Mouse (Mus musculus) liver, postnatal 0 days (tissue): ENCODE results near the gene Lmna. TPM values are rescaled to one million over a fixed set of nuclear protein-coding genes. Genes with fewer than 3 reads are reported as not detected.
A peak's percentile ranks its signal among the peaks of the same experiment; 100 is the strongest.

ENCODE experiments used
- ATAC-seq: fragments of 200-750 bp; cut with Nextera tagmentation; 2 replicates; pipeline ENCODE4 v1.8.0; 2017; ENCODE audit warnings: mild to moderate bottlenecking, moderate library complexity
- DNase-seq: peaks from one replicate; pipeline ENCODE4 v3.0.0-alpha.2; 2016
- H3K27ac ChIP-seq: fragments of 300-500 bp; sonication (generic); 2 replicates; pipeline ENCODE4 v1.5.1; 2014; ENCODE audit warnings: antibody characterized with exemption, moderate library complexity, mild to moderate bottlenecking, low read depth
- H3K27me3 ChIP-seq: fragments of 300-500 bp; sonication (generic); 2 replicates; pipeline ENCODE4 v1.6.1; 2014; ENCODE audit warnings: low read length, control low read depth, mixed read lengths; ENCODE audit not compliant: insufficient read depth
- H3K36me3 ChIP-seq: fragments of 300-500 bp; sonication (generic); replicated peaks from 2 replicates; pipeline ENCODE4 v1.6.1; 2014; ENCODE audit warnings: mild to moderate bottlenecking, control low read depth, low read length, moderate library complexity, mixed read lengths; ENCODE audit not compliant: insufficient read depth
- H3K4me1 ChIP-seq: fragments of 300-500 bp; sonication (generic); 2 replicates; pipeline ENCODE4 v1.6.1; 2014; ENCODE audit warnings: antibody characterized with exemption, mild to moderate bottlenecking, control low read depth; ENCODE audit not compliant: insufficient read depth
- H3K4me2 ChIP-seq: fragments of 300-500 bp; sonication (generic); 2 replicates; pipeline ENCODE4 v1.6.1; 2014; ENCODE audit warnings: low read depth, mild to moderate bottlenecking, low read length, moderate library complexity, mixed read lengths
- H3K4me3 ChIP-seq: fragments of 300-500 bp; sonication (generic); 2 replicates; pipeline ENCODE4 v1.5.1; 2014; ENCODE audit warnings: low read depth, low read length
- H3K9ac ChIP-seq: fragments of 300-500 bp; sonication (generic); replicated peaks from 2 replicates; pipeline ENCODE4 v1.6.1; 2014; ENCODE audit warnings: mild to moderate bottlenecking, moderate library complexity
- H3K9me3 ChIP-seq: fragments of 300-500 bp; sonication (generic); 2 replicates; pipeline ENCODE4 v1.6.1; 2016; ENCODE audit warnings: mild to moderate bottlenecking, control low read depth, low read length, mixed read lengths
- CTCF ChIP-seq: sonication (generic); IDR thresholded peaks from 2 replicates; pipeline ENCODE4 v1.5.1; 2016; ENCODE audit warnings: antibody characterized with exemption, low read depth
- EP300 ChIP-seq: IDR thresholded peaks from 2 replicates; pipeline ENCODE4 v1.6.1; 2016; ENCODE audit warnings: antibody characterized with exemption, low read depth, mild to moderate bottlenecking
- WGBS: fragments of 180-500 bp; shearing (Covaris S2); extraction: QIAGEN DNeasy Blood & Tissue Kit; methylation state at CpG from one replicate; pipeline ENCODE4 v1.1.7; 2014; ENCODE audit not compliant: insufficient replicate concordance; 5-methylcytosine and 5-hydroxymethylcytosine counted together
- polyA plus RNA-seq: library from polyadenylated mRNA; unstranded; fragments of >200 nt; fragmentation: Nextera tagmentation; extraction: Ambion mirVana; gene quantifications from 2 replicates; pipeline ENCODE4 v1.2.1, GENCODE M21; 2015

Lmna gene
- polyA plus RNA-seq, 1 experiment from 2014 or later = 73.4 TPM

- Histone ChIP-seq H3K9ac (peak overlapping the region; percentile 81; the same call in 1 of the 2 replicates), H3K27ac (no peak overlapping the region), H3K4me3 (no peak overlapping the region), H3K4me2 (peak overlapping the region; percentile 99), H3K4me1 (peaks cover 19% of the 10 kb centered on the region), H3K27me3 (peaks cover 9% of the 10 kb centered on the region; the same call in 1 of the 2 replicates), H3K9me3 (no peaks in the 10 kb centered on the region), H3K36me3 (no peaks in the 10 kb centered on the region)
- DNase-seq (no peak), ATAC-seq (no peak)
- TF ChIP-seq CTCF (no peak), EP300 (no peak)
- 49% methylated on average over 11 of the region's 11 CpGs for whole genome bisulfite sequencing
These were observed 20.5 kb upstream of the Lmna start for GRCm38 (mm10) chr3:88530082-88530864.

- Histone ChIP-seq H3K36me3 (no peaks in the 10 kb centered on the region), H3K9me3 (no peaks in the 10 kb centered on the region), H3K9ac (no peak overlapping the region), H3K27me3 (peaks cover 9% of the 10 kb centered on the region; the same call in 1 of the 2 replicates), H3K4me2 (no peak overlapping the region), H3K27ac (no peak overlapping the region), H3K4me1 (peaks cover 19% of the 10 kb centered on the region), H3K4me3 (no peak overlapping the region)
- no peak for TF ChIP-seq EP300
- no peak for TF ChIP-seq CTCF
- ATAC-seq (no peak), DNase-seq (no peak)
- 62% methylated on average over 7 of the region's 7 CpGs for WGBS
These were observed 19.6 kb upstream of the Lmna start for GRCm38 (mm10) chr3:88529204-88530000.

DNA sequence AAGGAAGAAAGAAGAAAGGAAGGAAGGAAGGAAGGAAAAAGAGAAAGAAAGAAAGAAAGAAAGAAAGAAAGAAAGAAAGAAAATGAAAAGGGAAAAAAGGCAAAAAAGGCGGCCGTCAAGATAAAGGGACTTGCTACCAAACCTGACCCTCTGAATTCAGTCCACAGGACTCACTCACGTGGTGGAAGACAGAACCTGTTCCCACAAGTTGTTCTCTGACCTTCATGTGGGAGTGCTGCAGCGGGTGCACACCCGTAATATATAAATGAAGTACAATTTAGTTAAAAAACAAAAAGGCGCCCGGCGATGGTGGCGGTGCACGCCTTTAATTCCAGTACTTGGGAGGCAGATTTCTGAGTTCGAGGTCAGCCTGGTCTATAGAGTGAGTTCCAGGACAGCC, 18.9 kb upstream of the Lmna start:
- H3K9ac ChIP-seq = no peak overlapping the region
- H3K4me2 ChIP-seq = no peak overlapping the region
- DNase-seq = no peak
- H3K4me3 ChIP-seq = no peak overlapping the region
- no peak overlapping the region for H3K27ac ChIP-seq
- ATAC-seq = no peak
- no peak for TF ChIP-seq EP300
- TF ChIP-seq CTCF = no peak
- H3K4me1 ChIP-seq = peaks cover 19% of the 10 kb centered on the region
- WGBS = 87% methylated on average over 11 of the region's 11 CpGs
- no peaks in the 10 kb centered on the region for H3K9me3 ChIP-seq
- peaks cover 9% of the 10 kb centered on the region; the same call in 1 of the 2 replicates for H3K27me3 ChIP-seq
- no peaks in the 10 kb centered on the region for H3K36me3 ChIP-seq

- no peaks in the 10 kb centered on the region for H3K27me3 ChIP-seq
- H3K4me2 ChIP-seq = no peak overlapping the region
- TF ChIP-seq EP300 = no peak
- TF ChIP-seq CTCF = no peak
- no peak overlapping the region for H3K27ac ChIP-seq
- 41% methylated on average over 8 of the region's 8 CpGs for WGBS
- peak overlapping the region; percentile 18; the same call in 1 of the 2 replicates for H3K9ac ChIP-seq
- H3K9me3 ChIP-seq = no peaks in the 10 kb centered on the region
- DNase-seq (no peak), ATAC-seq (no peak)
- H3K4me1 ChIP-seq = peaks cover 17% of the 10 kb centered on the region
- no peak overlapping the region for H3K4me3 ChIP-seq
- no peaks in the 10 kb centered on the region for H3K36me3 ChIP-seq
These were observed 17.8 kb upstream of the Lmna start for GRCm38 (mm10) chr3:88527565-88527964.

DNA sequence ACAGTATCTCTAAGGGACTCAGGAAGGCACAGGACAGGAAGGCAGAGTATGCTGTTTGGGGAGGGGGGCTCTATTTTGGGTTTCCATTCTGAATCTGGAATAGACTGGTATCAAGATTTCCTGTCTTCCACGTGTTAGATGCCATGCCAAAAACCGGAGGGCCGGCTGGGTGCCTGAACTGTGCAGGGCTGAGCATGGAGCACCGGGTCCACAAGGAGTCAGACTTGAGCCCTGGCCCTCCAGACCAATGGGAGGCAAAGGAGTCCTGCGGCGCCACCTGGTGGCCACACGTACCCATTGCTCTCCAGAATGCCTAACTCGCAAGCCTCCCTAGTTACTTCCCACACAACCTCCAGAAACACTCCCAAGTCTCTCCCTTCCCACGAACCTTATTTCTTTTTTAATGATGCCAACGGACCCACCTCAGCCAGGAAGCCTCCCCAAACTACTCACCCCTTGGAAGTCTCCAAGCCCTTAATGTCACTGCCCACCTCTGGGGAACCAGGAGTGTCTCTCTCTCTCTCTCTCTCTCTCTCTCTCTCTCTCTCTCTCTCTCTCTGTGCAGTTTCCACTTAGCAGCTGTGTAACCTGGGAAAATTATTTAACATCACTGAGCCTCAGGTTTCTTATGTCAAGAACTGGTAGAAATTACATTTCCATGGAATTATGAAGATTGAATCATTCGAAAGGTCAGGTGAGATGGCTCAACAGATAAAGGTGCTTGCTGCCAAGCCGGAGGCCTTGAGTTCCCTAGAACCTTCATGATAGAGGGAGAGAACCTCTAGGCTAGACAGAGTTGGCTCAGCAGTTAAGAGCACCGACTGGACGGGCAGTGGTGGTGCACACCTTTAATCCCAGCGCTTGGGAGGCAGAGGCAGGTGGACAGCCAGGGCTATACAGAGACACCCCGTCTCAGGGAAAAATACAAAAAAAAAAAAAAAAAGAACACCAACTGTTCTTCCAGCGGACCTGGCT, 16.7 kb upstream of the Lmna start:
- no peaks in the 10 kb centered on the region for H3K27me3 ChIP-seq

More for the DNA sequence above, 16.7 kb upstream of the Lmna start:
- Histone ChIP-seq H3K4me3 (no peak overlapping the region), H3K36me3 (no peaks in the 10 kb centered on the region), H3K4me2 (no peak overlapping the region), H3K9me3 (no peaks in the 10 kb centered on the region), H3K27ac (no peak overlapping the region), H3K4me1 (peaks cover 10% of the 10 kb centered on the region), H3K9ac (no peak overlapping the region)
- ATAC-seq (peak; percentile 84), DNase-seq (peak; percentile 94)
- TF ChIP-seq EP300 (no peak), CTCF (peak; percentile 100)
- WGBS = 33% methylated on average over 17 of the region's 17 CpGs
